Mouse (Mus musculus): ENCODE results near the gene Slc50a1. TPM values are rescaled to one million over a fixed set of nuclear protein-coding genes. Genes with fewer than 3 reads are reported as not detected.
A peak's percentile ranks its signal among the peaks of the same experiment; 100 is the strongest.

The Slc50a1 gene
- total and polyA plus RNA-seq, 2 experiments from 2014 or later, result 33.7 to 50.7 TPM

DNA sequence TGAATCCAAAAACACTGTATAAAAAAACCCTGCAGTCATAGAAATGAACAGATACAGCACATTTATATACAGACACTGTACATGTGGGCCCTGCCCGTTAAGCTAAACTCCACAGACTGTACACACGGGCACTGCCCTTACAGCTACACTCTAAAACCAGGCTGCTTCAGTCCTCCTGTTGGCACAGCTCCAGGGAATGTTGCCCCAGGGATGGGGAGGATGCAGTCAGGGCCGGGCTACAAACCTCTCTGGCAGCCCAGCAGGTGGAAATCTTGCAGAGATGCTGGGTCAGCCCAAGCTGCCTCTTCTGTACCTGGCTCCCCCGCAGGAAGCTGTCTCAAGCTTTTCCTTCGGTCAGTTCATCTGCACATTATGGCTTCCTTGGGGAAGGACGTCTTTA is 1.4 kb upstream of the Slc50a1 start:
- H3K4me2 ChIP-seq (ENCODE audit: low read depth, low read length), result no peak overlapping the region
- no peak; the same call in 1 of the 2 replicates for ATAC-seq (ENCODE audit: insufficient read depth, low read depth)
- WGBS, result 47% methylated on average over 6 of the region's 6 CpGs
- TF ChIP-seq CTCF (IDR thresholded peaks at IDR 0.05; ENCODE audit: low read depth), result no peak
- TF ChIP-seq EP300 (IDR thresholded peaks at IDR 0.05; ENCODE audit: low read depth), result no peak
- DNase-seq (ENCODE audit: low spot score), result no peak
- no peaks in the 10 kb centered on the region for H3K9me3 ChIP-seq (replicated peaks; ENCODE audit: control insufficient read depth, low read length)
- H3K36me3 ChIP-seq (replicated peaks; ENCODE audit: control insufficient read depth, insufficient read depth, low read length), result peaks cover 38% of the 10 kb centered on the region
- no peak overlapping the region for H3K9ac ChIP-seq (replicated peaks; ENCODE audit: low read depth, low read length)
- no peak overlapping the region for H3K4me3 ChIP-seq (ENCODE audit: low read depth, low read length)
- H3K27me3 ChIP-seq (ENCODE audit: control insufficient read depth, insufficient read depth, low read length), result no peaks in the 10 kb centered on the region
- no peak overlapping the region for H3K27ac ChIP-seq (ENCODE audit: low read depth)
- H3K4me1 ChIP-seq (ENCODE audit: control insufficient read depth, insufficient read depth), result peaks cover 18% of the 10 kb centered on the region

DNA sequence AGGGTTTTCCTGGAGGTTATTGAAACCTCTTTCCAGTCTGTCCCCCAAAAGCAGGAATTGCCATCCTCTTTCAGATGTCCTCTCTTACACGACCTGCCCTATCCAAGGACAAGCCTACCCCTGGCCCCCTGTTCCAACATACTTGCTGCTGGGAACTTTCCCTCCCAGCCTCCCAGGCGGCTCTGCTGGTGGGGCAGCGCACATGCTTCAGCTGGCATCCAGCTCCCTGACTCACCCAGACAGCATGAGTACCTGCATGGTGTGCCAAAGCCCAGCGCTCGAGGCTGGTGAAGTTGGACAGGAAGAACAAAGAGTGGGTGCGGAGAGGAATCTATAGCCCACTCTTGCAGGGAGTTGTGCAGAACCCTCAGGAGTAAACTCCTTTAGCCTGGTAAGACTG is 521 bp upstream of the Slc50a1 start:
- H3K4me3 ChIP-seq (ENCODE audit: low read depth, low read length), result peak overlapping the region; percentile 65; the same call in 1 of the 2 replicates
- H3K36me3 ChIP-seq (replicated peaks; ENCODE audit: control insufficient read depth, insufficient read depth, low read length), result peaks cover 35% of the 10 kb centered on the region
- ATAC-seq (ENCODE audit: insufficient read depth, low read depth) (peak; percentile 45), DNase-seq (ENCODE audit: low spot score) (peak; percentile 38)
- peak overlapping the region; percentile 77 for H3K4me2 ChIP-seq (ENCODE audit: low read depth, low read length)
- H3K9ac ChIP-seq (replicated peaks; ENCODE audit: low read depth, low read length), result peak overlapping the region; percentile 71; the same call in 1 of the 2 replicates
- peak overlapping the region; percentile 85 for H3K27ac ChIP-seq (ENCODE audit: low read depth)
- WGBS, result 38% methylated on average over 6 of the region's 6 CpGs
- no peaks in the 10 kb centered on the region for H3K9me3 ChIP-seq (replicated peaks; ENCODE audit: control insufficient read depth, low read length)
- H3K27me3 ChIP-seq (ENCODE audit: control insufficient read depth, insufficient read depth, low read length), result no peaks in the 10 kb centered on the region
- peaks cover 20% of the 10 kb centered on the region for H3K4me1 ChIP-seq (ENCODE audit: control insufficient read depth, insufficient read depth)
- TF ChIP-seq CTCF (IDR thresholded peaks at IDR 0.05; ENCODE audit: low read depth), result no peak
- no peak for TF ChIP-seq EP300 (IDR thresholded peaks at IDR 0.05; ENCODE audit: low read depth)

DNA sequence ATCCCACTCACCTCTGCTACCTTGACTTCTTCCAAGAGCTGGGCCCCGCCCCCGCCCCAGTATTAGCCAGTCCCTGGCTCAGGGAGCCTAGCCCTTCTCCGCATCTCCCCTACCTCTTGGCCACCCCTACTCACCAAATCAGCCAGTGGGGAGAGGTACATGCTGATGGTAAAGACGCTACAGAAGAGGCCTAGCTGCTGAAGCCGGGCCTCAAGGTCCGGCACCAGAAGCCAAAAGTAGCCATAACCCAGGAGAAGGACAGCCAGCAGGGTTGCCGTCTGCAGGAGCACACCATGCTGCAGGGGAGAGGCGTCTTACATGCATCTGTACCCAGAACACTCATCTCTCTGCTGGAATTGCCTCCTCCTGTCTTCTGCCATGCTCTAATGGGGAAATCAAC is 1.5 kb downstream of the Slc50a1 start:
- no peaks in the 10 kb centered on the region for H3K27me3 ChIP-seq (ENCODE audit: control insufficient read depth, insufficient read depth, low read length)
- no peaks in the 10 kb centered on the region for H3K9me3 ChIP-seq (replicated peaks; ENCODE audit: control insufficient read depth, low read length)
- ATAC-seq (ENCODE audit: insufficient read depth, low read depth) (no peak), DNase-seq (ENCODE audit: low spot score) (no peak)
- H3K4me1 ChIP-seq (ENCODE audit: control insufficient read depth, insufficient read depth), result peaks cover 20% of the 10 kb centered on the region
- 72% methylated on average over 8 of the region's 8 CpGs for WGBS
- H3K27ac ChIP-seq (ENCODE audit: low read depth), result no peak overlapping the region
- H3K36me3 ChIP-seq (replicated peaks; ENCODE audit: control insufficient read depth, insufficient read depth, low read length), result peaks cover 23% of the 10 kb centered on the region
- H3K9ac ChIP-seq (replicated peaks; ENCODE audit: low read depth, low read length), result no peak overlapping the region
- no peak overlapping the region for H3K4me2 ChIP-seq (ENCODE audit: low read depth, low read length)
- TF ChIP-seq CTCF (IDR thresholded peaks at IDR 0.05; ENCODE audit: low read depth) (no peak), EP300 (IDR thresholded peaks at IDR 0.05; ENCODE audit: low read depth) (no peak)
- H3K4me3 ChIP-seq (ENCODE audit: low read depth, low read length), result no peak overlapping the region

DNA sequence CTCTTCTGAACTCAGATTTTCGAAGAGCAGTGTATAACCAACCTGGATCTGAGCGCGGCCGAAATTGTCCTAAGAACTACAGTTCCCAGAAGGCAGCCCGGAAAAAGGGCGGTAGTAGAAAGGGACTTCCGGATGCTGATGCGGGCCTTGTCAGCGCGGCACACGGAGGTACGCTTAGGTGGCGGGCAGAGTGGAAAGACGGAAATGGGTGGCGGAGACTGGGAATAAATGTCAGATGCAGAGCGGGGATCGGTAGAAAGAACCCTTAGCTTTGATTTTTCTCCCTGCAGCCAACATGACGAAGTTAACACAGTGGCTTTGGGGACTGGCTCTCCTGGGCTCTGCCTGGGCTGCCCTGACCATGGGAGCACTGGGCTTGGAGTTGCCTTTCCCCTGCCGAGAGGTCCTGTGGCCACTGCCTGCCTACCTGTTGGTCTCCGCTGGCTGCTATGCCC is 3.9 kb downstream of the Slc50a1 start:
- WGBS, result 1% methylated on average over 20 of the region's 20 CpGs
- peak; percentile 76 for DNase-seq (ENCODE audit: low spot score)
- Histone ChIP-seq H3K9ac (replicated peaks; ENCODE audit: low read depth, low read length) (peak overlapping the region; percentile 71), H3K36me3 (replicated peaks; ENCODE audit: control insufficient read depth, insufficient read depth, low read length) (peaks cover 3% of the 10 kb centered on the region; the same call in 1 of the 2 replicates), H3K4me3 (ENCODE audit: low read depth, low read length) (peak overlapping the region; percentile 68), H3K4me2 (ENCODE audit: low read depth, low read length) (peak overlapping the region; percentile 83), H3K9me3 (replicated peaks; ENCODE audit: control insufficient read depth, low read length) (no peaks in the 10 kb centered on the region), H3K27me3 (ENCODE audit: control insufficient read depth, insufficient read depth, low read length) (no peaks in the 10 kb centered on the region), H3K27ac (ENCODE audit: low read depth) (peak overlapping the region; percentile 52; the same call in 1 of the 2 replicates), H3K4me1 (ENCODE audit: control insufficient read depth, insufficient read depth) (peaks cover 24% of the 10 kb centered on the region)
- ATAC-seq (ENCODE audit: insufficient read depth, low read depth), result peak; percentile 76
- TF ChIP-seq CTCF (IDR thresholded peaks at IDR 0.05; ENCODE audit: low read depth) (no peak), EP300 (IDR thresholded peaks at IDR 0.05; ENCODE audit: low read depth) (no peak)

DNA sequence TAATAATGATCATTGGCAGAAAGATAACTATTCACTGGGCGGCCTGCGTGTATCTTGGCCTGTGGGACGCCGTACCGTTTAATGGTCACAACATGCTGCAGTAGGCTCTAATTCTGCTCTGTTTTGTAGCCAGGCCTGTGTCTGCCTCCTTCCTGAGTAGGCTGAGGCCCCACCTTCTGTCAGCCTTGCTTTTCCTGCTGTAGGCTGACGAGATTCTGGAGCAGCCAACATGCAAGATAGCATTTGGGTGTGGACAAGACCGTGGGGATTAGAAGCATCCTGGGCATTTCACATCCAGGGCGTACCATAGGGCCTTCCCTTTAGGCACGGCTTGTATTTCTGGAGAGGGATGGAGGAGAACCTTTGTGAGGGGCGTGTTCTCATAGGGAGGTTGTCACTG is 8.0 kb downstream of the Slc50a1 start:
- H3K27ac ChIP-seq (ENCODE audit: low read depth), result peak overlapping the region; percentile 50
- WGBS, result 47% methylated on average over 10 of the region's 10 CpGs
- no peak for TF ChIP-seq CTCF (IDR thresholded peaks at IDR 0.05; ENCODE audit: low read depth)
- no peak for TF ChIP-seq EP300 (IDR thresholded peaks at IDR 0.05; ENCODE audit: low read depth)
- no peaks in the 10 kb centered on the region for H3K27me3 ChIP-seq (ENCODE audit: control insufficient read depth, insufficient read depth, low read length)
- H3K9ac ChIP-seq (replicated peaks; ENCODE audit: low read depth, low read length), result no peak overlapping the region
- peak; percentile 44 for DNase-seq (ENCODE audit: low spot score)
- peak; percentile 49 for ATAC-seq (ENCODE audit: insufficient read depth, low read depth)
- H3K4me2 ChIP-seq (ENCODE audit: low read depth, low read length), result no peak overlapping the region
- no peaks in the 10 kb centered on the region for H3K36me3 ChIP-seq (replicated peaks; ENCODE audit: control insufficient read depth, insufficient read depth, low read length)
- H3K4me3 ChIP-seq (ENCODE audit: low read depth, low read length), result no peak overlapping the region
- peaks cover 11% of the 10 kb centered on the region; the same call in 1 of the 2 replicates for H3K4me1 ChIP-seq (ENCODE audit: control insufficient read depth, insufficient read depth)
- H3K9me3 ChIP-seq (replicated peaks; ENCODE audit: control insufficient read depth, low read length), result no peaks in the 10 kb centered on the region

DNA sequence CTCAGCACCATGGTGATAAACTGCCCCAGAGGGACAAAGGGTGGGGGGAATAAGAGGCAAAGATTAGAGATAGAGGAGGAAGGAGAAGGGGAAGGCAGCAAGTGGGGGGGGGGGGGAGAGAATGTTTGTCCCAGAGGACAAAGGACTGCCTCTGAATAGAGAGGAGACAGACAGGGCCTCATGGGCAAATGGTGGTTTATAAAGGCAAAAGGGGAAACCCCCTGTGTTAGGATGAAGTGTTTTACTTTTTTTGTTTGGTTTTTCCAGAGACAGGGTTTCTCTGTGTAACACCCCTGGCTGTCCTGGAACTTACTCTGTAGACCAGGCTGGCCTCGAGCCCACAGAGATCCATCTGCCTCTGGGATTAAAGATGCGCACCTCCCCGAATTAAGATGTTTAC is 10.2 kb downstream of the Slc50a1 start:
- Histone ChIP-seq H3K9ac (replicated peaks; ENCODE audit: low read depth, low read length) (no peak overlapping the region), H3K4me1 (ENCODE audit: control insufficient read depth, insufficient read depth) (0 out of 2 replicates have a peak, but pooled peaks cover 4% of the 10 kb centered on the region), H3K27me3 (ENCODE audit: control insufficient read depth, insufficient read depth, low read length) (no peaks in the 10 kb centered on the region), H3K4me3 (ENCODE audit: low read depth, low read length) (no peak overlapping the region), H3K4me2 (ENCODE audit: low read depth, low read length) (no peak overlapping the region), H3K9me3 (replicated peaks; ENCODE audit: control insufficient read depth, low read length) (no peaks in the 10 kb centered on the region), H3K36me3 (replicated peaks; ENCODE audit: control insufficient read depth, insufficient read depth, low read length) (no peaks in the 10 kb centered on the region), H3K27ac (ENCODE audit: low read depth) (no peak overlapping the region)
- DNase-seq (ENCODE audit: low spot score) (no peak), ATAC-seq (ENCODE audit: insufficient read depth, low read depth) (no peak)
- 74% methylated on average over 3 of the region's 3 CpGs for WGBS
- no peak for TF ChIP-seq EP300 (IDR thresholded peaks at IDR 0.05; ENCODE audit: low read depth)
- TF ChIP-seq CTCF (IDR thresholded peaks at IDR 0.05; ENCODE audit: low read depth), result no peak

Data from heart, postnatal 0 days (tissue).